Mouse (Mus musculus): ENCODE measurements around the gene Ano7. TPM values are rescaled to one million over a fixed set of nuclear protein-coding genes. Genes with fewer than 3 reads are reported as not detected.

Ano7 gene
- polyA plus RNA-seq, 1 experiment from 2014 or later = not detected

Small RNA genes within 50 kb of the gene (microRNA-seq; reads per million reads assigned to microRNA genes)
- gene Mir6345 (not detected), gene Mir6902 (not detected)

Other genes starting within 250 kb of the Ano7 start
- gene Agxt, start 238.7 kb upstream of the Ano7 start, polyA plus RNA-seq (2015; fragmentation: Nextera tagmentation; extraction: Ambion mirVana) = not detected in 2 replicates
- gene 2310007B03Rik, start 213.0 kb upstream of the Ano7 start, polyA plus RNA-seq (2015; fragmentation: Nextera tagmentation; extraction: Ambion mirVana) = 0.08 and 0.16 TPM in 2 replicates
- gene Crocc2, start 205.2 kb upstream of the Ano7 start, polyA plus RNA-seq (2015; fragmentation: Nextera tagmentation; extraction: Ambion mirVana) = 0.10 and 0.20 TPM in 2 replicates
- gene Sned1, start 138.1 kb upstream of the Ano7 start, polyA plus RNA-seq (2015; fragmentation: Nextera tagmentation; extraction: Ambion mirVana) = 2.1 and 2.2 TPM in 2 replicates
- gene Mterf4, start 68.0 kb upstream of the Ano7 start, polyA plus RNA-seq (2015; fragmentation: Nextera tagmentation; extraction: Ambion mirVana) = 34.3 and 34.5 TPM in 2 replicates
- 71.1 and 76.5 TPM in 2 replicates for gene Ppp1r7, start 31.1 kb upstream of the Ano7 start, polyA plus RNA-seq (2015; fragmentation: Nextera tagmentation; extraction: Ambion mirVana)
- 14.6 and 17.7 TPM in 2 replicates for gene Pask, start 30.4 kb upstream of the Ano7 start, polyA plus RNA-seq (2015; fragmentation: Nextera tagmentation; extraction: Ambion mirVana)
- gene Hdlbp, start 104.9 kb downstream of the Ano7 start, polyA plus RNA-seq (2015; fragmentation: Nextera tagmentation; extraction: Ambion mirVana) = 82.5 and 97.8 TPM in 2 replicates
- gene Farp2, start 138.1 kb downstream of the Ano7 start, polyA plus RNA-seq (2015; fragmentation: Nextera tagmentation; extraction: Ambion mirVana) = 2.7 and 3.5 TPM in 2 replicates

Measured in forebrain, embryonic 13.5 days (tissue).